Mouse (Mus musculus): ENCODE data around the gene Olfr214. TPM values are rescaled to one million over a fixed set of nuclear protein-coding genes. Genes with fewer than 3 reads are reported as not detected.
"Not testable (repeated sequence)": the region's sequence is repeated elsewhere in the genome, so short reads cannot be mapped to it uniquely, and the experiment has no call there.

The Olfr214 gene
- not detected for polyA plus RNA-seq (2021)

DNA sequence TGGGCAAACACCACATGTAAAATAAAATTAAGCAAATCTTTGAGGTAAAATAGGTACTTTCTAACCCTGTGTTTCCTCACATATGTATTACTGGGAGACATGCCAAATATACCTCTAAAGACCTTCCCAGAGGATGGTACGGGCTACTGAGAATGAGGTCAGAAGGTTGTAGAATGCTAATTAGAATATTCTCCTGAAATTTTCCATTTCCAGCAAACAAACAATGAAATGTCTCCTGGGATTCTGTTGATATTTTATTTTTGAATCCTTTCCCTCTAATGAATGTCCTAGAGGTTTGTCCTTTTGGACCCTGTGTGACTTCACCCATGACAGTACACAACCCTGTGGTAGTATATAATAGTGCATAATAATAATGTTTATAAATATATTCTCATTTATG, at the start of gene Olfr214:
Gene Olfr214, plus strand, starts transcription at position 301 of the 400 bp plus-strand sequence.
- CTCF ChIA-PET = no interaction called here
- DNase-seq (ENCODE audit: low read depth, low spot score) = no peak
- H3K27me3 ChIP-seq = peaks cover 41% of the 10 kb centered on the region
- no peak for ATAC-seq
- in situ Hi-C loops (cut with MboI; ENCODE audit: low pct_unique_long_range_greater_than_20kb) = loop anchor here (25.0 kb wide), 1 partner anchor 517 kb away; no protein-coding TSS in a partner anchor
- TF ChIP-seq CTCF (IDR thresholded peaks at IDR 0.05) = no peak
- POLR2A ChIA-PET = no interaction called here

DNA sequence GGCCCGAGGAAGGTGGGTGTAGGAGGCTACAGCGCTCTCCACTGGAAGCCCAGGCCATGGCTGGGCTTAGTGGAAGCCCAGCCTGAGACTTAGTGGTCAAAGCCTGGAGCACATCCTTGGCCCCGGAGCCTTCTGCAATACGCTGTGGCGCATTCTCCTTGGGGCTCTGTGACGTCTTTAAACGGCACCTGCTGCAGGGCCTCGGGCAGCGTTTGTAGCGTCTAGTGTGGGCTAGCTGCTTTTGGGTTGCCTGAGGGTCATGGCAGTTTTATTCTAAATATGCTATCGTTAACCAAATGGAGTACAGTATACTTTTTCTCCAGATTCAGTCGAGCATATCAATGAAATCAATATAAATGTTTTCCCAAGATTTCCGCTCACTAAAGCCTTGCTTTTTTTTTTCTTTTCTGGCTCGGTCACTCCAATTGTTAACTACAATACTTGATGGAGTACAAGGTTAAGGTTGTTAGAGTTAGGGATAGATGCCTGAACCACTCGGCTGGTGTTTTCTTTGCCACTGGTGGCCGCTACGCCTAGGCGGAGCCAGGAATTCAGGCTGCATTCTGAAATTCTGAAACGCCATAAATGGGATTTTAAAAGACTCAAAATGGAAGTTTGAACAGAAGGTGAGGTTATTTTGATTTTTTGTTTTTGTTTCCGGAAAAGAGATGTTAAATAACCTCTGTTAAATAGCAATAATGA, 47.6 kb upstream of the Olfr214 start, which contains the start of gene Olfr212:
Gene Olfr212, plus strand, starts transcription at position 215 of the 702 bp plus-strand sequence.
- in situ Hi-C loops (cut with MboI; ENCODE audit: low pct_unique_long_range_greater_than_20kb); POLR2A ChIA-PET; DNase-seq (ENCODE audit: low read depth, low spot score): not testable (repeated sequence)

DNA sequence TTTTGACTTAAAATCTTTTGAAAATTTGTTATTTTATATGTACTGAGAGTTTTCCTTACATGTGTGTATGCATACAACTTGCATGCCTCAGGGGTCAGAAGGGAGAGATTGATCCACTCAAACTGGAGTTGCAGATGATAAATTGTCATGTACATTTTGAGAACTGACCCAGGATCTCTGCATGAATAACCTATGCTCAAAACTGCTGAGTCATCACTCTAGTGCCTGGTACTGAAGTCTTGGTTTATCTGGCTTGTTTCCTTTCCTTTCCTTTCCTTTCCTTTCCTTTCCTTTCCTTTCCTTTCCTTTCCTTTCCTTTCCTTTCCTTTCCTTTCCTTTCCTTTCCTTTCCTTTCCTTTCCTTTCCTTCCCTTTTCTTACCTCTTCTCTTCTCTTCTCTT, 39.2 kb upstream of the Olfr214 start:
- ATAC-seq = no peak
- H3K27me3 ChIP-seq = peaks cover 27% of the 10 kb centered on the region
- no peak for DNase-seq (ENCODE audit: low read depth, low spot score)
- CTCF ChIA-PET = no interaction called here
- POLR2A ChIA-PET = no interaction called here
- no peak for TF ChIP-seq CTCF (IDR thresholded peaks at IDR 0.05)
- in situ Hi-C loops (cut with MboI; ENCODE audit: low pct_unique_long_range_greater_than_20kb) = no loop called here

More for the DNA sequence above, 47.6 kb upstream of the Olfr214 start, which contains the start of gene Olfr212:
- ATAC-seq, H3K27me3 ChIP-seq, CTCF ChIA-PET: not testable (repeated sequence)

DNA sequence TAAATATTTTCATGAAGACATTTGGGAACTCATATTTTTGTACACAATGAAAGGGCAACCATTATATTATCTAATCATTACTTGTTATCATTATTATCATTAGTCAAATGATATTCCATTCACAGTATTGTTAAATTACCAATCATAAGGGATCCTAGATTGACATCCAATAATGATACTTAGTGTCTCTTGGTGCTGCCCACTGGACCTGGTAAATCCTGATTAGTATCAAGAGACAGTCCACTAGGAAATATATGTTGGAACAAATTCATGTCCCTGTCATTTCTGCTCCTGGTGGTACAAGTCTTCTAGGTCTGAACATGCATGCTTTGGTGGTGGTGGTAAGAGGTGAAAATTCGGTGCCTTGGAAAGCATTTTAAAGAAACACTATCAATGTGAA, 15.9 kb upstream of the Olfr214 start, which contains the start of gene Olfr213:
Gene Olfr213, plus strand, starts transcription at position 301 of the 400 bp plus-strand sequence.
- ChIA-PET CTCF (no interaction called here), POLR2A (no interaction called here)
- peaks cover 32% of the 10 kb centered on the region for H3K27me3 ChIP-seq
- DNase-seq (ENCODE audit: low read depth, low spot score) = no peak
- TF ChIP-seq CTCF (IDR thresholded peaks at IDR 0.05) = no peak
- no peak for ATAC-seq
- in situ Hi-C loops (cut with MboI; ENCODE audit: low pct_unique_long_range_greater_than_20kb) = no loop called here

DNA sequence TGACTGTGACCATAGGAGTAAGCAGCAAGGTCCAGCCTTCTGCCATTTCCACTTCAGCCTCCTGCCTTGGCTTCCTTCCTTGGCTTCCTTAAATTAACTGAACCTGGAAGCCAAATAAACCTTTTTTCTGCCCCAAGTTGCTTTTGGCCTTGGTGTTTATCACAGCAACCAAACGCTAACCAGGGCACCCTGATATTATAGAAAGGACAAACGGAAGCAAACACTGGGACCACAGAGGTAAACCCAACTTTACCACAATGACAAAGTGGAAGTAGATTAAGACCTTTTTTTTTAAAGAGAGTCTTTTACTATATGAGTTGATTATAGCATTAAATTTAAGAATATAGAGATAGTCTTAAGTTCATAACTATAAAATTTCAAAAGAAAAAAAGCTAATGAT, 11.5 kb upstream of the Olfr214 start:
- peaks cover 56% of the 10 kb centered on the region for H3K27me3 ChIP-seq
- CTCF ChIA-PET = no interaction called here
- no peak for TF ChIP-seq CTCF (IDR thresholded peaks at IDR 0.05)
- ATAC-seq (no peak), DNase-seq (ENCODE audit: low read depth, low spot score) (no peak)
- in situ Hi-C loops (cut with MboI; ENCODE audit: low pct_unique_long_range_greater_than_20kb) = no loop called here
- POLR2A ChIA-PET = no interaction called here

DNA sequence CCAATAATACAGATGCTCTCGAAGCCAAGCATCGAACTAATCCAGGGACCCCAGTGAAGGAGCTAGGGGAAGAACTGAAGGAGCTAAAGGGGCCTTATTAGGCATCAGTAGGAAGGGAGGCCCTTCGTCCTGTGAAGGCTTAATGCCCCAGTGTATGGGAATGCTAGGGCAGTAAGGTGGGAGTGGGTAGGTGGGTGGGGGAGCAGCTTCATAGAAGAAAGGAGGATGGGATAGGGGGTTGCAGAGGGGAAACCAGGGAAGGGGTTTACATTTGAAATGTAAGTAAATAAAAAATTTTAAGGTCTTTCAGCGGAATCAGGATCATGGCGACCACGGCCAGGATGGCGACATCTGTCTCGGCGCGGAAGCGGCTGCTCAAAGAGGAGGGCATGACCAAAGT, 3.2 kb upstream of the Olfr214 start, which contains the start of gene Gm5580:
Gene Gm5580, plus strand, starts transcription at position 301 of the 400 bp plus-strand sequence.
- H3K27me3 ChIP-seq = peaks cover 36% of the 10 kb centered on the region
- ATAC-seq; CTCF ChIA-PET; DNase-seq (ENCODE audit: low read depth, low spot score); POLR2A ChIA-PET: not testable (repeated sequence)
- in situ Hi-C loops (cut with MboI; ENCODE audit: low pct_unique_long_range_greater_than_20kb) = loop anchor here (25.0 kb wide), 1 partner anchor 514 kb away; no protein-coding TSS in a partner anchor

DNA sequence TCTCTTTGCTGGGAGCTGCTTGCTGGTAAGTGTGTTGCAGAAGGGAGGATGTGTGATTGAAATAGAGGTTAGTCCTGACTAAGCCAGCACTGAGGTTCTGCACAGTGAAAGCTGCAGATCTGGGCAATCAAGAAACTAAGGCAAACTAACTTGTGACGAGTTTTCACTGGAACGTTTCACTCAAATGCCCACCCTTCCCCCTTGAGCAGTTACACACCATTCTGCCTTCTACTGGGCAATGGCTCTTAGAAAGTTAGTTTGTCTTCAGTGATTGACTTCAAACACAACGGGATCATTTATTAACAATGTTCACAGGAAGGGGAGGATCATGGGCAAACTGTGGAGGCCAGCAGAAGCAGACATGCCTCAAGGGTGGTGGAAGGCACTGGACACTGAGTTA, 917 bp downstream of the Olfr214 start:
- TF ChIP-seq CTCF (IDR thresholded peaks at IDR 0.05) = no peak
- POLR2A ChIA-PET = no interaction called here
- H3K27me3 ChIP-seq = peaks cover 46% of the 10 kb centered on the region
- in situ Hi-C loops (cut with MboI; ENCODE audit: low pct_unique_long_range_greater_than_20kb) = loop anchor here (25.0 kb wide), 1 partner anchor 518 kb away; no protein-coding TSS in a partner anchor
- CTCF ChIA-PET = no interaction called here
- ATAC-seq = no peak
- no peak for DNase-seq (ENCODE audit: low read depth, low spot score)

DNA sequence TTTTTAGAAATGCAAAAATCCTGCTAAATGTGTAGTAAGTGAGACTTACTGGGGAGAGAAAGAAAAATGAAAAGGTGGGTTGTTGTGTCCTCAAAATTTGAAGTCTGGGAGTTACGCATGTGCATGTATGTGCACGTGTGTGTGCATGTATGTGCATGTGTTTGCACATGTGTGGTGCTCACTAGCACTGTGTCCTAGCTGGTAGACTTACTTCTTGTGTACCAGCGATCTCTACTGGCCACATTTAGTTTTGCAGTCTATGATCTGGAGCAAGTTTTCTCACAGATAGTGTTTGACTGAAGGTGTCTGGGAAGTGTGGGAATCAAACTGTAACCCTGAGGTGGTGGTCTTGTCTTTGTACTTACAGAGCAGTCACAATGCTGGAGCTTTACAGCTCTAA, 15.8 kb downstream of the Olfr214 start:
- in situ Hi-C loops (cut with MboI; ENCODE audit: low pct_unique_long_range_greater_than_20kb) = loop anchor here (25.0 kb wide), 1 partner anchor 533 kb away; no protein-coding TSS in a partner anchor
- ChIA-PET CTCF (interaction anchor here (1.4 kb wide), 1 partner anchor 372 kb away, joined by 3 read pairs; no protein-coding TSS in a partner anchor), POLR2A (interaction anchor here (1.0 kb wide), 1 partner anchor 10 kb away, joined by 3 read pairs; no protein-coding TSS in a partner anchor)
- no peak for ATAC-seq
- H3K27me3 ChIP-seq = peaks cover 32% of the 10 kb centered on the region
- peak; percentile 56 for TF ChIP-seq CTCF (IDR thresholded peaks at IDR 0.05)
- no peak for DNase-seq (ENCODE audit: low read depth, low spot score)

DNA sequence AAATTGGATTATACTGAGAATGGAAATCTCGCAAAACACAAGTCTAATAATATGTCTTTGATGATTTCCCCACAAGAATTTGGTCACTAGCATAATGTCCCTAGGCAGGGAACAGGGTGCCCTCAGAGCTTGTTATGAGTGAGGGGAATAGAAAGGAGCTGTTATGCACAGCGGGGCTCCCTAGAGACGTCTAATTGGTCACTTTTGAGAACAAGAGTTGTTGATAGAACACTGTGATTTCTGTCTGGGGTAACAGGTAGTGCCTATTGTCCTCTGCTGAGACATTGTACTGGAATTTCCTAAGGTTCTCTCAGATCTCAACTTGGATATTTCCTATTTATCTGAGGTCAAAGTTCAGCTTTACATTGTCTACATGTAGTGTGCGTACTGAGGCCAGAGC, 30.1 kb downstream of the Olfr214 start, which contains the start of gene Olfr215:
Gene Olfr215, minus strand, starts transcription at position 101 of the 400 bp plus-strand sequence.
- CTCF ChIA-PET = no interaction called here
- no peak for TF ChIP-seq CTCF (IDR thresholded peaks at IDR 0.05)
- peaks cover 60% of the 10 kb centered on the region for H3K27me3 ChIP-seq
- DNase-seq (ENCODE audit: low read depth, low spot score) (no peak), ATAC-seq (no peak)
- POLR2A ChIA-PET = no interaction called here
- in situ Hi-C loops (cut with MboI; ENCODE audit: low pct_unique_long_range_greater_than_20kb) = no loop called here

DNA sequence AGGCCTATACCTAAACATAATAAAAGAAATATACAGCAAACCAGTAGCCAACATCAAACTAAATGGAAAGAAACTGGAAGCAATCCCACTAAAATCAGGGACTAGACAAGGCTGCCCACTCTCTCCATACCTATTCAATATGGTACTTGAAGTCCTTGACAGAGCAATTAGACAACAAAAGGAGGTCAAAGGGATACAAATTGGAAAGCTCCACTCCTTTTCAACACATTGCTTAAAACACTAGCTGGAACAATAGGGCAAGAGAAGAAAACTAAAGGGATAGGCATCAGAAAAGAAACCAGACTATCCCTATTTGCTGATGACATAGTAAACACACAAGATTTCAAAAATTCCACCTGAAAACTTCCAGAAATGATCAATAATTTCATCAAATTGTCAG, 46.9 kb downstream of the Olfr214 start:
- in situ Hi-C loops (cut with MboI; ENCODE audit: low pct_unique_long_range_greater_than_20kb); ATAC-seq; POLR2A ChIA-PET; DNase-seq (ENCODE audit: low read depth, low spot score); CTCF ChIA-PET: not testable (repeated sequence)
- peaks cover 43% of the 10 kb centered on the region for H3K27me3 ChIP-seq

DNA sequence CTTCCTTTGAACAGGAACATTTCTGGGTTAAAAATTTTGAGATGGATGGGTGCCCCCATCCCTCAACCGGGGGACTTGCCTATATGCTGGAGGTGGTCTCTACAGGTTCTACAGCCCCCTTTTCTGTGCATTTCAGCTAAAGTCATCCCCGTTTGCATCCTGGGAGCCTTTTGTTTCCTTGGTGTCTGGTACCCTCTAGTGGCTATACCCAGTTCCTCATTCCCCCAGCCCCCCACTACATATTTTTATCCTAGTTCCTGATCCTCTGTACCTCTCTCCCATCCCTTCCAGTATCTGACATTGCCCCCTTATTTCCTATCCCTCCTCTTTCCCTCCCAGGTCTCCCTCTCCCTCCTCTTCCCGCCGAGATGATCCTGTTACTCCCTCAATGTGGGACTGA, 53.2 kb downstream of the Olfr214 start:
- in situ Hi-C loops (cut with MboI; ENCODE audit: low pct_unique_long_range_greater_than_20kb) = no loop called here
- DNase-seq (ENCODE audit: low read depth, low spot score) (no peak), ATAC-seq (no peak)
- H3K27me3 ChIP-seq = peaks cover 72% of the 10 kb centered on the region
- CTCF ChIA-PET = no interaction called here
- POLR2A ChIA-PET = interaction anchor here (0.7 kb wide), 1 partner anchor 399 kb away, joined by 3 read pairs; the partner anchor contains the start of gene Washc2
- TF ChIP-seq CTCF (IDR thresholded peaks at IDR 0.05) = peak; percentile 18

Other genes with a start within 250 kb of the Olfr214 start
- 78.7 TPM for gene March8, start 216.2 kb upstream of the Olfr214 start, polyA plus RNA-seq (2021)
- gene Alox5, start 93.1 kb upstream of the Olfr214 start, polyA plus RNA-seq (2021) = not detected
- not detected for gene Olfr211, start 65.1 kb upstream of the Olfr214 start, polyA plus RNA-seq (2021)
- gene Olfr212, start 47.7 kb upstream of the Olfr214 start, polyA plus RNA-seq (2021) = 0.04 TPM
- not detected for gene Olfr213, start 15.8 kb upstream of the Olfr214 start, polyA plus RNA-seq (2021)
- 17.2 TPM for gene Gm5580, start 3.1 kb upstream of the Olfr214 start, polyA plus RNA-seq (2021)
- not detected for gene Olfr215, start 30.0 kb downstream of the Olfr214 start, polyA plus RNA-seq (2021)
- 43.7 TPM for gene Zfp422, start 74.8 kb downstream of the Olfr214 start, polyA plus RNA-seq (2021)
- 11.1 TPM for gene Depp1, start 96.4 kb downstream of the Olfr214 start, polyA plus RNA-seq (2021)
- 0.71 TPM for gene Rassf4, start 119.7 kb downstream of the Olfr214 start, polyA plus RNA-seq (2021)
- 7.8 TPM for gene Tmem72, start 162.7 kb downstream of the Olfr214 start, polyA plus RNA-seq (2021)

Data from Patski (cell line).